Mouse (Mus musculus) heart, embryonic 12.5 days (tissue): ENCODE measurements around the gene 1700017B05Rik. TPM values are rescaled to one million over a fixed set of nuclear protein-coding genes. Genes with fewer than 3 reads are reported as not detected.
A peak's percentile ranks its signal among the peaks of the same experiment; 100 is the strongest.
"Not testable (repeated sequence)": the region's sequence is repeated elsewhere in the genome, so short reads cannot be mapped to it uniquely, and the experiment has no call there.

Experiments used
- ATAC-seq: fragments of 200-750 bp; cut with Nextera tagmentation; 2 replicates; pipeline ENCODE4 v1.8.0; 2017; ENCODE audit warnings: moderate TSS enrichment, moderate library complexity; ENCODE audit not compliant: insufficient number of reproducible peaks, low FRiP score
- H3K27ac ChIP-seq: fragments of 300-500 bp; sonication (generic); 2 replicates; pipeline ENCODE4 v1.5.1; 2016; ENCODE audit warnings: mild to moderate bottlenecking, moderate library complexity; ENCODE audit not compliant: poor library complexity, severe bottlenecking
- H3K27me3 ChIP-seq: fragments of 300-500 bp; sonication (generic); replicated peaks from 2 replicates; pipeline ENCODE4 v1.6.1; 2016; ENCODE audit warnings: mild to moderate bottlenecking, moderate library complexity
- H3K36me3 ChIP-seq: fragments of 300-500 bp; sonication (generic); 2 replicates; pipeline ENCODE4 v1.6.1; 2016; ENCODE audit warnings: mild to moderate bottlenecking, moderate library complexity
- H3K4me1 ChIP-seq: fragments of 300-500 bp; sonication (generic); replicated peaks from 2 replicates; pipeline ENCODE4 v1.6.1; 2016; ENCODE audit warnings: mild to moderate bottlenecking
- H3K4me2 ChIP-seq: fragments of 300-500 bp; sonication (generic); 2 replicates; pipeline ENCODE4 v1.6.1; 2016; ENCODE audit warnings: mild to moderate bottlenecking, moderate library complexity
- H3K4me3 ChIP-seq: fragments of 300-500 bp; sonication (generic); 2 replicates; pipeline ENCODE4 v1.5.1; 2016; ENCODE audit warnings: mild to moderate bottlenecking
- H3K9ac ChIP-seq: fragments of 300-500 bp; sonication (generic); 2 replicates; pipeline ENCODE4 v1.6.1; 2016; ENCODE audit warnings: mild to moderate bottlenecking, moderate library complexity
- H3K9me3 ChIP-seq: fragments of 300-500 bp; sonication (generic); replicated peaks from 2 replicates; pipeline ENCODE4 v1.6.1; 2016; ENCODE audit warnings: mild to moderate bottlenecking, moderate library complexity
- WGBS: fragments of 180-500 bp; shearing (Covaris S2); methylation state at CpG from one replicate; pipeline ENCODE4 v1.1.7; 2016; 5-methylcytosine and 5-hydroxymethylcytosine counted together
- polyA plus RNA-seq: library from polyadenylated mRNA; unstranded; fragments of >200 nt; fragmentation: Nextera tagmentation; extraction: Ambion mirVana; gene quantifications from 2 replicates; pipeline ENCODE4 v1.2.1, GENCODE M21; 2016

The 1700017B05Rik gene
- 17.4 and 17.9 TPM in 2 replicates for polyA plus RNA-seq

GRCm38 (mm10) chr9:57261913-57262794 lies at the start of gene 1700017B05Rik:
Gene 1700017B05Rik (minus strand): TSS chr9:57262612.
- peak within 1 kb of the TSS; percentile 71 for H3K27ac ChIP-seq
- H3K9me3 ChIP-seq, result no peaks in the 10 kb centered on the region
- H3K4me1 ChIP-seq, result peaks cover 38% of the 10 kb centered on the region
- H3K4me2 ChIP-seq, result peak within 1 kb of the TSS; percentile 91
- H3K9ac ChIP-seq, result peak within 1 kb of the TSS; percentile 95
- H3K4me3 ChIP-seq, result peak within 1 kb of the TSS; percentile 79
- H3K36me3 ChIP-seq, result peaks cover 18% of the 10 kb centered on the region
- no peaks in the 10 kb centered on the region; the same call in 1 of the 2 replicates for H3K27me3 ChIP-seq
- peak; percentile 89 for ATAC-seq
- WGBS, result under 1% methylated on average over 77 of the region's 87 CpGs

GRCm38 (mm10) chr9:57310895-57311294 lies 48.5 kb upstream of the 1700017B05Rik start:
- no peaks in the 10 kb centered on the region for H3K4me1 ChIP-seq
- no peak overlapping the region for H3K27ac ChIP-seq
- H3K9ac ChIP-seq, result no peak overlapping the region
- WGBS, result 85% methylated on average over 2 of the region's 2 CpGs
- H3K4me2 ChIP-seq, result no peak overlapping the region
- H3K27me3 ChIP-seq, result no peaks in the 10 kb centered on the region
- H3K36me3 ChIP-seq, result no peaks in the 10 kb centered on the region
- no peak for ATAC-seq
- no peaks in the 10 kb centered on the region for H3K9me3 ChIP-seq
- H3K4me3 ChIP-seq, result no peak overlapping the region

GRCm38 (mm10) chr9:57309353-57309752 lies 46.9 kb upstream of the 1700017B05Rik start:
- peaks cover 5% of the 10 kb centered on the region for H3K9me3 ChIP-seq
- no peak for ATAC-seq

GRCm38 (mm10) chr9:57307456-57307855 lies 45.0 kb upstream of the 1700017B05Rik start:
- ATAC-seq, result no peak
- no peak overlapping the region for H3K4me2 ChIP-seq
- WGBS, result 43% methylated on average over 4 of the region's 4 CpGs
- H3K4me1 ChIP-seq, result no peaks in the 10 kb centered on the region
- no peak overlapping the region for H3K9ac ChIP-seq
- peaks cover 5% of the 10 kb centered on the region for H3K9me3 ChIP-seq
- no peak overlapping the region for H3K4me3 ChIP-seq
- H3K27ac ChIP-seq, result no peak overlapping the region
- no peaks in the 10 kb centered on the region for H3K27me3 ChIP-seq
- H3K36me3 ChIP-seq, result no peaks in the 10 kb centered on the region

More at GRCm38 (mm10) chr9:57309353-57309752, 46.9 kb upstream of the 1700017B05Rik start:
- no peak overlapping the region for H3K4me3 ChIP-seq
- H3K36me3 ChIP-seq, result no peaks in the 10 kb centered on the region
- no peak overlapping the region for H3K4me2 ChIP-seq
- no peaks in the 10 kb centered on the region for H3K27me3 ChIP-seq
- H3K9ac ChIP-seq, result no peak overlapping the region
- no peak overlapping the region for H3K27ac ChIP-seq
- H3K4me1 ChIP-seq, result no peaks in the 10 kb centered on the region
- 88% methylated on average over 4 of the region's 4 CpGs for WGBS

GRCm38 (mm10) chr9:57304716-57305115 lies 42.3 kb upstream of the 1700017B05Rik start:
- 94% methylated on average over 4 of the region's 4 CpGs for WGBS
- H3K27ac ChIP-seq, H3K4me1 ChIP-seq, H3K9me3 ChIP-seq, H3K4me3 ChIP-seq, ATAC-seq, H3K4me2 ChIP-seq, H3K9ac ChIP-seq, H3K27me3 ChIP-seq, H3K36me3 ChIP-seq: not testable (repeated sequence)

GRCm38 (mm10) chr9:57304251-57304650 lies 41.8 kb upstream of the 1700017B05Rik start:
- ATAC-seq, result no peak
- Histone ChIP-seq H3K9ac (no peak overlapping the region), H3K4me1 (no peaks in the 10 kb centered on the region), H3K4me3 (no peak overlapping the region), H3K4me2 (no peak overlapping the region), H3K27me3 (no peaks in the 10 kb centered on the region), H3K27ac (no peak overlapping the region), H3K36me3 (no peaks in the 10 kb centered on the region), H3K9me3 (peaks cover 5% of the 10 kb centered on the region)
- 90% methylated on average over 2 of the region's 2 CpGs for WGBS

- no peaks in the 10 kb centered on the region for H3K36me3 ChIP-seq
- no peak overlapping the region for H3K4me2 ChIP-seq
- H3K4me3 ChIP-seq, result no peak overlapping the region
- no peak overlapping the region for H3K27ac ChIP-seq
- no peaks in the 10 kb centered on the region for H3K4me1 ChIP-seq
- peaks cover 5% of the 10 kb centered on the region for H3K9me3 ChIP-seq
- no peaks in the 10 kb centered on the region for H3K27me3 ChIP-seq
- H3K9ac ChIP-seq, result no peak overlapping the region
- WGBS, result 88% methylated on average over 1 of the region's 1 CpGs
- no peak for ATAC-seq
These were observed 40.9 kb upstream of the 1700017B05Rik start for GRCm38 (mm10) chr9:57303356-57303755.

GRCm38 (mm10) chr9:57300825-57301224 lies 38.4 kb upstream of the 1700017B05Rik start:
- Histone ChIP-seq H3K9ac (no peak overlapping the region), H3K27me3 (no peaks in the 10 kb centered on the region), H3K9me3 (peaks cover 5% of the 10 kb centered on the region), H3K4me3 (no peak overlapping the region), H3K27ac (peak overlapping the region; percentile 9; the same call in 1 of the 2 replicates), H3K4me2 (no peak overlapping the region), H3K4me1 (no peaks in the 10 kb centered on the region), H3K36me3 (no peaks in the 10 kb centered on the region)
- ATAC-seq, result no peak
- 73% methylated on average over 2 of the region's 2 CpGs for WGBS

GRCm38 (mm10) chr9:57299790-57300477 lies 37.5 kb upstream of the 1700017B05Rik start:
- H3K27ac ChIP-seq, result peak overlapping the region; percentile 51; the same call in 1 of the 2 replicates

GRCm38 (mm10) chr9:57297938-57298337 lies 35.5 kb upstream of the 1700017B05Rik start:
- H3K36me3 ChIP-seq, result no peaks in the 10 kb centered on the region
- H3K4me1 ChIP-seq, result no peaks in the 10 kb centered on the region
- H3K27me3 ChIP-seq, result no peaks in the 10 kb centered on the region
- no peak overlapping the region for H3K9ac ChIP-seq
- no peak for ATAC-seq
- H3K9me3 ChIP-seq, result no peaks in the 10 kb centered on the region
- H3K4me2 ChIP-seq, result 0 out of 2 replicates have a peak overlapping the region, but pooled peaks have one; percentile 13
- no peak overlapping the region for H3K4me3 ChIP-seq
- H3K27ac ChIP-seq, result peak overlapping the region; percentile 6; the same call in 1 of the 2 replicates
- WGBS, result 93% methylated on average over 2 of the region's 2 CpGs

More at GRCm38 (mm10) chr9:57299790-57300477, 37.5 kb upstream of the 1700017B05Rik start:
- Histone ChIP-seq H3K4me2 (no peak overlapping the region), H3K9me3 (peaks cover 2% of the 10 kb centered on the region), H3K9ac (no peak overlapping the region), H3K36me3 (no peaks in the 10 kb centered on the region), H3K27me3 (no peaks in the 10 kb centered on the region), H3K4me3 (no peak overlapping the region), H3K4me1 (no peaks in the 10 kb centered on the region)
- WGBS, result 69% methylated on average over 6 of the region's 6 CpGs
- peak; percentile 98 for ATAC-seq

- Histone ChIP-seq H3K9me3 (peaks cover 5% of the 10 kb centered on the region; the same call in 1 of the 2 replicates), H3K27me3 (no peaks in the 10 kb centered on the region), H3K9ac (no peak overlapping the region), H3K36me3 (no peaks in the 10 kb centered on the region), H3K4me1 (no peaks in the 10 kb centered on the region), H3K4me2 (no peak overlapping the region), H3K27ac (no peak overlapping the region), H3K4me3 (no peak overlapping the region)
- WGBS, result 65% methylated on average over 8 of the region's 8 CpGs
- ATAC-seq, result no peak
These were observed 33.9 kb upstream of the 1700017B05Rik start for GRCm38 (mm10) chr9:57296277-57296676.
